ENCODE assay signal across 19 mouse cellular contexts in the genomic region with DNA sequence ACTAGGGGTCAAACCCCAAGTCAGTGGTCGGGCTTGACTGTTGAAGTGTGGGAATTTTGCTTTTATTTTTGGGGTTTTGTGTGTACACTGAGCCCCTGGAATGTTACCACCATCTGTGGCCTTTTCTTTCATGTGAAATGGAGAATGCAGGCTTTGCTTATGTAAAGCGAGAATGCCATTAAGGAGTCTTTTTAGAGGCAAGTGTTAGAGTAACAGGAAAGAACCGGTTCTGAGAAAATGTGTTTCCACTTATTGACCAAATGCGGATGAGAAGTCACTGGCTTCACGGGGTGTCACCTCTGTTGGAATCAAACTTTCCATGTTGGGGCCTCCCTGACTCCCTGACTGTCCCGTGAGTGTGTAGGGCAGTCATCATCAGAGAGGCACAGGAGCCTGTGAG. TPM values are rescaled to one million over a fixed set of nuclear protein-coding genes. Genes with fewer than 3 reads are reported as not detected.
"Had no signal": no experiment of that assay in that cellular context is flagged by ENCODE, and none has a peak within 500 bp of the region (broad histone marks: within the 10 kb centered on the region; RNA-seq: fewer than 3 reads in every experiment).

No protein-coding gene starts in this region.

- H3K27me3 ChIP-seq: limb, embryonic 13.5 days; liver, embryonic 15.5 days; neural tube, embryonic 15.5 days had no signal

- ATAC-seq: intestine, postnatal 0 days; lung, postnatal 0 days had no signal

- H3K9me3 ChIP-seq: limb, embryonic 13.5 days; liver, embryonic 15.5 days; midbrain, embryonic 10.5 days; neural tube, embryonic 15.5 days had no signal

- H3K9ac ChIP-seq: limb, embryonic 13.5 days; liver, embryonic 15.5 days; neural tube, embryonic 15.5 days had no signal

- H3K36me3 ChIP-seq: liver, embryonic 15.5 days; neural tube, embryonic 15.5 days had no signal

- DNase-seq: kidney, adult 8-10 months; kidney, postnatal 10 days; kidney, postnatal 4 days; lung, adult 2 months; lung, postnatal 36 days; midbrain, embryonic 14.5 days; right cerebral cortex, adult 18-20 months; right cerebral cortex, postnatal 25 days; thymus, adult 18-20 months; thymus, postnatal 14 days had no signal

- H3K27ac ChIP-seq: left cerebral cortex, adult 2 months; limb, embryonic 13.5 days; liver, embryonic 15.5 days; midbrain, embryonic 10.5 days; neural tube, embryonic 15.5 days had no signal

- H3K4me1 ChIP-seq: limb, embryonic 13.5 days; liver, embryonic 15.5 days; midbrain, embryonic 10.5 days; neural tube, embryonic 15.5 days had no signal

- H3K4me2 ChIP-seq: limb, embryonic 13.5 days; liver, embryonic 11.5 days; liver, embryonic 15.5 days; neural tube, embryonic 15.5 days had no signal

- H3K4me3 ChIP-seq: left cerebral cortex, adult 2 months; limb, embryonic 13.5 days; liver, embryonic 15.5 days; midbrain, embryonic 10.5 days; neural tube, embryonic 15.5 days had no signal

RNA-seq across cellular contexts. Expression of gene Slc22a14, which starts 10.2 kb away (rescaled TPM):
- polyA plus RNA-seq: intestine, postnatal 0 days; liver, embryonic 11.5 days; lung, postnatal 0 days; midbrain, embryonic 10.5 days; midbrain, embryonic 14.5 days; neural tube, embryonic 15.5 days; small intestine, adult 2 months had no signal
